Comparison of ENCODE assay signal across 32 mouse cellular contexts in the genomic region with DNA sequence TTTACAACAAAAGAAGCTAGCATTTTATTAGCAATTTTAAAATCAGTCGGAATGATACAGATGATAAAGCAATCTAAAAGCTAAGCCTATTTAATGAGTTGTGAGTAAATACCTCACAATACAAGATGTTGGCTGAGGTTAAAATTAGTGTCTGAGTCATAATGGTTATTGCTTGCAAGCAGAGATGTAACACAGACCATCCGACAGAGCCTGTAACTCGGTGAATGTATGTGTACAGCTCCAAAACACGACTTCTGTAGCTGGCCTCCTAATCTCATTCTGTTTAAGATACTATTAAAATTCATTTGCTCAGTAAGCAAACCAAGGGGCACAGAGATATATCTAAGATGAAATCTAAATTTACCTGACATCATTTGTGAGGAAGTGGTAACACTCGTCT. TPM values are rescaled to one million over a fixed set of nuclear protein-coding genes. Genes with fewer than 3 reads are reported as not detected.
DNase-seq lines count a peak whose midpoint lies in the region; ATAC-seq lines count a peak whose summit lies in the region.
"Had no signal": no experiment of that assay in that cellular context is flagged by ENCODE, and none has a peak within 500 bp of the region (broad histone marks: within the 10 kb centered on the region; RNA-seq: fewer than 3 reads in every experiment).

No protein-coding gene starts in this region.

- H3K36me3 ChIP-seq in heart, embryonic 14.5 days (ENCODE audit: control insufficient read depth, insufficient read depth, low read length) = no peaks in the 10 kb centered on the region
- H3K36me3 ChIP-seq in neural tube, embryonic 13.5 days = no peaks in the 10 kb centered on the region
- H3K36me3 ChIP-seq in neural tube, embryonic 15.5 days = no peaks in the 10 kb centered on the region
- H3K36me3 ChIP-seq: embryonic facial prominence, embryonic 10.5 days; embryonic facial prominence, embryonic 15.5 days; heart, embryonic 13.5 days; hindbrain, embryonic 12.5 days; limb, embryonic 13.5 days; lung, embryonic 15.5 days; midbrain, embryonic 13.5 days had no signal

- peaks cover 2 to 7% of the 10 kb centered on the region in 2 experiments; a peak in 2 of 4 replicates for H3K4me1 ChIP-seq in heart, embryonic 14.5 days (ENCODE audit: control insufficient read depth in 2 of 2, insufficient read depth in 2 of 2, low read length in 2 of 2)
- peaks cover 33% of the 10 kb centered on the region for H3K4me1 ChIP-seq in neural tube, embryonic 13.5 days (replicated peaks)
- peaks cover 14% of the 10 kb centered on the region for H3K4me1 ChIP-seq in neural tube, embryonic 15.5 days
- H3K4me1 ChIP-seq: embryonic facial prominence, embryonic 10.5 days; embryonic facial prominence, embryonic 15.5 days had no signal

- H3K27ac ChIP-seq in heart, embryonic 14.5 days (replicated peaks in 1 of 2; ENCODE audit: control insufficient read depth in 1 of 2, insufficient read depth in 1 of 2, low read depth in 2 of 2, low read length in 2 of 2) = no peak overlapping the region
- no peak overlapping the region for H3K27ac ChIP-seq in neural tube, embryonic 13.5 days (replicated peaks)
- no peak overlapping the region for H3K27ac ChIP-seq in neural tube, embryonic 15.5 days (replicated peaks)
- H3K27ac ChIP-seq: embryonic facial prominence, embryonic 10.5 days; embryonic facial prominence, embryonic 15.5 days; heart, adult 2 months; heart, embryonic 13.5 days; hindbrain, embryonic 12.5 days; hindbrain, postnatal 0 days; limb, embryonic 13.5 days; lung, embryonic 15.5 days; macrophage; midbrain, embryonic 13.5 days had no signal

- H3K9me3 ChIP-seq in heart, embryonic 14.5 days (ENCODE audit: control insufficient read depth, low read length) = no peaks in the 10 kb centered on the region
- H3K9me3 ChIP-seq in neural tube, embryonic 13.5 days = no peaks in the 10 kb centered on the region
- H3K9me3 ChIP-seq in neural tube, embryonic 15.5 days (replicated peaks) = no peaks in the 10 kb centered on the region
- H3K9me3 ChIP-seq: embryonic facial prominence, embryonic 10.5 days; embryonic facial prominence, embryonic 15.5 days; G1E; heart, embryonic 13.5 days; hindbrain, embryonic 12.5 days; limb, embryonic 13.5 days; lung, embryonic 15.5 days; midbrain, embryonic 13.5 days had no signal

- H3K4me3 ChIP-seq in heart, embryonic 14.5 days (ENCODE audit: control insufficient read depth in 1 of 2, insufficient read depth in 1 of 2, low read depth in 1 of 2, low read length in 2 of 2) = no peak overlapping the region
- H3K4me3 ChIP-seq in neural tube, embryonic 13.5 days = no peak overlapping the region
- H3K4me3 ChIP-seq in neural tube, embryonic 15.5 days (replicated peaks) = no peak overlapping the region
- H3K4me3 ChIP-seq: embryonic facial prominence, embryonic 10.5 days; embryonic facial prominence, embryonic 15.5 days; heart, adult 2 months; heart, embryonic 13.5 days; hindbrain, embryonic 12.5 days; limb, embryonic 13.5 days; lung, embryonic 15.5 days; midbrain, embryonic 13.5 days had no signal

- WGBS in heart, embryonic 14.5 days = 46% methylated on average over 5 of the region's 5 CpGs
- 78% methylated on average over 5 of the region's 5 CpGs for WGBS in neural tube, embryonic 13.5 days
- WGBS in neural tube, embryonic 15.5 days = 63% methylated on average over 5 of the region's 5 CpGs

- no peak for DNase-seq in heart, postnatal 36 days
- peak; percentile 19 for DNase-seq in NIH3T3 (ENCODE audit: low read depth)
- no peak for DNase-seq in spleen, adult 12 weeks (ENCODE audit: low spot score)
- no peak for DNase-seq in lung, postnatal 36 days
- DNase-seq in thymus, postnatal 4 days = no peak
- DNase-seq: adrenal gland, postnatal 36 days; cerebellum, adult 2 months; cerebellum, postnatal 14 days; heart, adult 2 months; kidney, adult 8-10 months; kidney, postnatal 10 days had no signal

- ATAC-seq in heart, embryonic 14.5 days (ENCODE audit: insufficient number of reproducible peaks, insufficient read depth, low FRiP score, low read depth) = no peak
- no peak for ATAC-seq in neural tube, embryonic 13.5 days (ENCODE audit: low read depth)
- no peak for ATAC-seq in neural tube, embryonic 15.5 days (ENCODE audit: low FRiP score)
- ATAC-seq: forebrain, embryonic 14.5 days; hindbrain, postnatal 0 days; intestine, embryonic 16.5 days; midbrain, embryonic 13.5 days had no signal

- H3K4me2 ChIP-seq in heart, embryonic 14.5 days (ENCODE audit: low read length) = peak overlapping the region; percentile 41
- peak overlapping the region; percentile 24; the same call in 1 of the 2 replicates for H3K4me2 ChIP-seq in neural tube, embryonic 13.5 days
- H3K4me2 ChIP-seq in neural tube, embryonic 15.5 days = no peak overlapping the region
- H3K4me2 ChIP-seq: embryonic facial prominence, embryonic 15.5 days; heart, embryonic 13.5 days; hindbrain, embryonic 12.5 days; limb, embryonic 13.5 days; liver, embryonic 11.5 days; lung, embryonic 15.5 days; midbrain, embryonic 13.5 days had no signal

- H3K9ac ChIP-seq in heart, embryonic 14.5 days (ENCODE audit: low read length) = no peak overlapping the region
- H3K9ac ChIP-seq in neural tube, embryonic 13.5 days = no peak overlapping the region
- no peak overlapping the region for H3K9ac ChIP-seq in neural tube, embryonic 15.5 days (replicated peaks)
- H3K9ac ChIP-seq: embryonic facial prominence, embryonic 15.5 days; heart, embryonic 13.5 days; hindbrain, embryonic 12.5 days; limb, embryonic 13.5 days; lung, embryonic 15.5 days; midbrain, embryonic 13.5 days had no signal

- no peaks in the 10 kb centered on the region for H3K27me3 ChIP-seq in heart, embryonic 14.5 days (ENCODE audit: control insufficient read depth, insufficient read depth, low read length)
- no peaks in the 10 kb centered on the region for H3K27me3 ChIP-seq in neural tube, embryonic 13.5 days
- no peaks in the 10 kb centered on the region for H3K27me3 ChIP-seq in neural tube, embryonic 15.5 days (replicated peaks)
- H3K27me3 ChIP-seq: embryonic facial prominence, embryonic 15.5 days; heart, embryonic 13.5 days; hindbrain, embryonic 12.5 days; limb, embryonic 13.5 days; lung, embryonic 15.5 days; midbrain, embryonic 13.5 days had no signal

- intact Hi-C loops in heart, postnatal 36 days (cut with DNase I) = no loop called here

RNA-seq across cellular contexts. Expression of a gene that starts 12.5 kb away (rescaled TPM):
- polyA plus RNA-seq in heart, embryonic 14.5 days (2014; fragmentation: Nextera tagmentation; extraction: Ambion mirVana) = 0.47 and 0.59 TPM in 2 replicates
- total RNA-seq in heart, postnatal 36 days (2021) = not detected
- polyA plus RNA-seq in neural tube, embryonic 13.5 days (2015; fragmentation: Nextera tagmentation; extraction: Ambion mirVana) = 6.5 and 7.0 TPM in 2 replicates
- polyA plus RNA-seq in neural tube, embryonic 15.5 days (2015; fragmentation: Nextera tagmentation; extraction: Ambion mirVana) = 10.4 and 10.8 TPM in 2 replicates
- total RNA-seq: adrenal gland, adult 18-20 months; adrenal gland, postnatal 36 days; gastrocnemius, adult 8-10 months; heart, adult 2 months; heart, postnatal 25 days had no signal
- polyA plus RNA-seq: C2C12; G1E; heart, adult 2 months; large intestine, adult 2 months; macrophage had no signal

RNA-seq across cellular contexts. Expression of a gene that starts 43.4 kb away (rescaled TPM):
- polyA plus RNA-seq in heart, embryonic 14.5 days (2014; fragmentation: Nextera tagmentation; extraction: Ambion mirVana) = 25.4 and 26.9 TPM in 2 replicates
- total RNA-seq in heart, postnatal 36 days (2021) = 10 to 100 TPM; 11.9 to 12.7 TPM
- 40.1 and 43.1 TPM in 2 replicates for polyA plus RNA-seq in neural tube, embryonic 13.5 days (2015; fragmentation: Nextera tagmentation; extraction: Ambion mirVana)
- 37.1 and 37.4 TPM in 2 replicates for polyA plus RNA-seq in neural tube, embryonic 15.5 days (2015; fragmentation: Nextera tagmentation; extraction: Ambion mirVana)
